Mouse (Mus musculus) brain, embryonic 18.5 days (tissue): ENCODE data around the gene Specc1.

Experiments used
- DNase-seq: peaks from one replicate; pipeline ENCODE4 v3.0.0-alpha.2; 2012; ENCODE audit warnings: low read depth, low spot score

Specc1 gene

GRCm38 (mm10) chr11:62015071-62015654, 58.6 kb downstream of the Specc1 start:
- no peak for DNase-seq

- DNase-seq = no peak
Measured at GRCm38 (mm10) chr11:62016985-62017384, 60.4 kb downstream of the Specc1 start.

- no peak for DNase-seq
Measured at GRCm38 (mm10) chr11:62018315-62019205, 62.0 kb downstream of the Specc1 start.

GRCm38 (mm10) chr11:62019857-62020256, 63.3 kb downstream of the Specc1 start:
- no peak for DNase-seq

GRCm38 (mm10) chr11:62020898-62021297, 64.3 kb downstream of the Specc1 start:
- DNase-seq = no peak

GRCm38 (mm10) chr11:62022105-62022504, 65.5 kb downstream of the Specc1 start:
- DNase-seq = no peak

GRCm38 (mm10) chr11:62022718-62023493, 66.3 kb downstream of the Specc1 start:
- DNase-seq = no peak

GRCm38 (mm10) chr11:62023494-62024233, 67.1 kb downstream of the Specc1 start:
- DNase-seq = no peak

GRCm38 (mm10) chr11:62024234-62024601, 67.7 kb downstream of the Specc1 start:
- no peak for DNase-seq

GRCm38 (mm10) chr11:62024952-62025351, 68.4 kb downstream of the Specc1 start:
- no peak for DNase-seq

- DNase-seq = no peak
Measured at GRCm38 (mm10) chr11:62025770-62026169, 69.2 kb downstream of the Specc1 start.

GRCm38 (mm10) chr11:62026345-62026815, 69.8 kb downstream of the Specc1 start:
- DNase-seq = peak; percentile 30

GRCm38 (mm10) chr11:62027271-62027670, 70.7 kb downstream of the Specc1 start:
- no peak for DNase-seq

GRCm38 (mm10) chr11:62027705-62028104, 71.1 kb downstream of the Specc1 start:
- no peak for DNase-seq

GRCm38 (mm10) chr11:62029171-62029570, 72.6 kb downstream of the Specc1 start:
- DNase-seq = no peak

- no peak for DNase-seq
Measured at GRCm38 (mm10) chr11:62034564-62034963, 78.0 kb downstream of the Specc1 start.

- no peak for DNase-seq
Measured at GRCm38 (mm10) chr11:62035220-62035619, 78.7 kb downstream of the Specc1 start.

GRCm38 (mm10) chr11:62040122-62040521, 83.6 kb downstream of the Specc1 start:
- no peak for DNase-seq

GRCm38 (mm10) chr11:62044627-62045026, 88.1 kb downstream of the Specc1 start:
- DNase-seq = no peak

- DNase-seq = no peak
Measured at GRCm38 (mm10) chr11:62045964-62046363, 89.4 kb downstream of the Specc1 start.
